Mouse (Mus musculus): ENCODE measurements at regions not wholly inside any gene's neighbourhood (a gene's known extent, or its start where the extent isn't known, plus 50 kb on each side); places are given as distances from the start of the nearest gene placed in this dataset.
A peak's percentile ranks its signal among the peaks of the same experiment; 100 is the strongest.

GRCm38 (mm10) chr13:37290636-37291035 is 54.4 kb upstream of the Ly86 start:
- no peak for DNase-seq

GRCm38 (mm10) chr13:37288993-37289392 is 56.0 kb upstream of the Ly86 start:
- no peak for DNase-seq

- no peak for DNase-seq
Observed at GRCm38 (mm10) chr13:37282515-37282914, 62.5 kb upstream of the Ly86 start.

- DNase-seq, result no peak
Observed at GRCm38 (mm10) chr13:37279078-37279789, 65.8 kb upstream of the Ly86 start.

- peak; percentile 2 to 4 for DNase-seq
Observed at GRCm38 (mm10) chr13:37249581-37250461, 95.2 kb upstream of the Ly86 start.

- no peak for DNase-seq
Observed at GRCm38 (mm10) chr13:37248741-37249140, 96.3 kb upstream of the Ly86 start.

GRCm38 (mm10) chr13:37240048-37240447 is 105.0 kb upstream of the Ly86 start:
- no peak for DNase-seq

- no peak for DNase-seq
Observed at GRCm38 (mm10) chr13:37237285-37237684, 107.7 kb upstream of the Ly86 start.

- DNase-seq, result no peak
Observed at GRCm38 (mm10) chr13:37225834-37226233, 119.2 kb upstream of the Ly86 start.

GRCm38 (mm10) chr13:37220436-37220835 is 124.6 kb upstream of the Ly86 start:
- DNase-seq, result no peak

GRCm38 (mm10) chr13:37218596-37218995 is 126.4 kb upstream of the Ly86 start:
- DNase-seq, result no peak

- peak in 1 of 2 experiments; percentile 1 for DNase-seq
Observed at GRCm38 (mm10) chr13:37214590-37215282, 130.3 kb upstream of the Ly86 start.

- no peak for DNase-seq
Observed at GRCm38 (mm10) chr13:37197136-37197535, 147.1 kb upstream of the F13a1 start.

GRCm38 (mm10) chr13:37195857-37196256 is 145.8 kb upstream of the F13a1 start:
- DNase-seq, result no peak

- DNase-seq, result no peak
Observed at GRCm38 (mm10) chr13:37181169-37181787, 131.2 kb upstream of the F13a1 start.

- no peak for DNase-seq
Observed at GRCm38 (mm10) chr13:37176526-37176925, 126.5 kb upstream of the F13a1 start.

GRCm38 (mm10) chr13:37175997-37176396 is 126.0 kb upstream of the F13a1 start:
- no peak for DNase-seq

- DNase-seq, result no peak
Observed at GRCm38 (mm10) chr13:37158831-37159522, 108.9 kb upstream of the F13a1 start.

GRCm38 (mm10) chr13:37157808-37158207 is 107.8 kb upstream of the F13a1 start:
- DNase-seq, result no peak

- DNase-seq, result no peak
Observed at GRCm38 (mm10) chr13:37151835-37152516, 101.9 kb upstream of the F13a1 start.

- no peak for DNase-seq
Observed at GRCm38 (mm10) chr13:37149961-37150360, 99.9 kb upstream of the F13a1 start.
